ENCODE assay signal across 9 mouse cellular contexts in genomic region chr15:88921131-88921991, GRCm38 (mm10). TPM values are rescaled to one million over a fixed set of nuclear protein-coding genes. Genes with fewer than 3 reads are reported as not detected.
DNase-seq lines count a peak whose midpoint lies in the region; ATAC-seq and TF ChIP-seq lines count a peak whose summit lies in the region.
"Had no signal": no experiment of that assay in that cellular context is flagged by ENCODE, and none has a peak within 500 bp of the region (broad histone marks: within the 10 kb centered on the region; RNA-seq: fewer than 3 reads in every experiment).

No protein-coding gene starts in this region.

- peak overlapping the region; percentile 40 for H3K4me2 ChIP-seq in heart, embryonic 14.5 days (ENCODE audit: low read length)
- no peak overlapping the region for H3K4me2 ChIP-seq in liver, embryonic 14.5 days (ENCODE audit: low read depth)

- peak; percentile 63 for TF ChIP-seq CTCF in ES-Bruce4 (IDR thresholded peaks at IDR 0.05; ENCODE audit: low read depth, low read length)
- TF ChIP-seq CTCF in liver, embryonic 14.5 days (IDR thresholded peaks at IDR 0.05; ENCODE audit: low read depth): peak; percentile 82

- no peak overlapping the region for H3K4me3 ChIP-seq in ES-Bruce4 (ENCODE audit: low read depth, low read length)
- H3K4me3 ChIP-seq in heart, embryonic 14.5 days (ENCODE audit: control insufficient read depth in 1 of 2, insufficient read depth in 1 of 2, low read depth in 1 of 2, low read length in 2 of 2): no peak overlapping the region
- H3K4me3 ChIP-seq in liver, embryonic 14.5 days (ENCODE audit: insufficient read depth in 1 of 2, low read depth in 2 of 2, low read length in 2 of 2): no peak overlapping the region

- DNase-seq in brain, embryonic 18.5 days (ENCODE audit: low read depth, low spot score): peak; percentile 42
- peak; percentile 87 for DNase-seq in kidney, postnatal 14 days
- peak; percentile 27 to 43 (median 30) for DNase-seq in liver, embryonic 14.5 days (ENCODE audit: low read depth in 3 of 3, low spot score in 3 of 3)
- DNase-seq in ovary, adult 18-20 months (ENCODE audit: low spot score): peak; percentile 53
- peak; percentile 17 to 75 for DNase-seq in thymus, postnatal 10 days (ENCODE audit: low spot score in 2 of 2)

- H3K9me3 ChIP-seq in ES-Bruce4 (replicated peaks; ENCODE audit: control insufficient read depth, insufficient read depth, low read length, poor library complexity, severe bottlenecking): no peaks in the 10 kb centered on the region
- no peaks in the 10 kb centered on the region for H3K9me3 ChIP-seq in heart, embryonic 14.5 days (ENCODE audit: control insufficient read depth, low read length)
- no peaks in the 10 kb centered on the region for H3K9me3 ChIP-seq in liver, embryonic 14.5 days (ENCODE audit: control insufficient read depth, low read length)

- ATAC-seq in erythroblast, adult 5-6 weeks (replicated peaks; ENCODE audit: low FRiP score, poor library complexity, severe bottlenecking): peak; percentile 64
- peak; percentile 62; the same call in 1 of the 2 replicates for ATAC-seq in heart, embryonic 14.5 days (ENCODE audit: insufficient number of reproducible peaks, insufficient read depth, low FRiP score, low read depth)
- no peak for ATAC-seq in liver, embryonic 14.5 days (ENCODE audit: insufficient read depth)

- no peaks in the 10 kb centered on the region for H3K27me3 ChIP-seq in ES-Bruce4 (ENCODE audit: control insufficient read depth, insufficient read depth, low read length, poor library complexity, severe bottlenecking)
- H3K27me3 ChIP-seq in heart, embryonic 14.5 days (ENCODE audit: control insufficient read depth, insufficient read depth, low read length): no peaks in the 10 kb centered on the region
- H3K27me3 ChIP-seq in liver, embryonic 14.5 days (ENCODE audit: control insufficient read depth, insufficient read depth, low read length): no peaks in the 10 kb centered on the region

- H3K4me1 ChIP-seq in ES-Bruce4 (ENCODE audit: control insufficient read depth, insufficient read depth, low read length): peaks cover 4% of the 10 kb centered on the region
- no peaks in the 10 kb centered on the region for H3K4me1 ChIP-seq in heart, embryonic 14.5 days (ENCODE audit: control insufficient read depth in 2 of 2, insufficient read depth in 2 of 2, low read length in 2 of 2)
- peaks cover 0 to 4% of the 10 kb centered on the region in 2 experiments; a peak in 1 of 4 replicates for H3K4me1 ChIP-seq in liver, embryonic 14.5 days (replicated peaks; ENCODE audit: control insufficient read depth in 2 of 2, insufficient read depth in 2 of 2, low read length in 1 of 2)

- TF ChIP-seq POLR2A in ES-Bruce4 (IDR thresholded peaks at IDR 0.05; ENCODE audit: insufficient read depth, low read length): no peak

- WGBS in heart, embryonic 14.5 days: 23% methylated on average over 12 of the region's 12 CpGs
- 22% methylated on average over 12 of the region's 12 CpGs for WGBS in liver, embryonic 14.5 days (ENCODE audit: insufficient replicate concordance)

- no peaks in the 10 kb centered on the region for H3K36me3 ChIP-seq in ES-Bruce4 (ENCODE audit: control insufficient read depth, insufficient read depth, low read length, poor library complexity, severe bottlenecking)
- H3K36me3 ChIP-seq in heart, embryonic 14.5 days (ENCODE audit: control insufficient read depth, insufficient read depth, low read length): no peaks in the 10 kb centered on the region
- no peaks in the 10 kb centered on the region for H3K36me3 ChIP-seq in liver, embryonic 14.5 days (replicated peaks; ENCODE audit: control insufficient read depth, insufficient read depth, low read depth)

- TF ChIP-seq EP300 in ES-Bruce4 (IDR thresholded peaks at IDR 0.05; ENCODE audit: insufficient read depth, low read depth, low read length): no peak
- no peak for TF ChIP-seq EP300 in liver, embryonic 14.5 days (IDR thresholded peaks at IDR 0.05; ENCODE audit: low read depth)

- no peak overlapping the region for H3K27ac ChIP-seq in ES-Bruce4 (ENCODE audit: insufficient read depth, low read length)
- H3K27ac ChIP-seq in heart, embryonic 14.5 days (replicated peaks in 1 of 2; ENCODE audit: control insufficient read depth in 1 of 2, insufficient read depth in 1 of 2, low read depth in 2 of 2, low read length in 2 of 2): no peak overlapping the region
- H3K27ac ChIP-seq in liver, embryonic 14.5 days: no peak overlapping the region
- H3K27ac ChIP-seq: macrophage had no signal

- H3K9ac ChIP-seq in ES-Bruce4 (ENCODE audit: low read depth, poor library complexity, severe bottlenecking): no peak overlapping the region
- H3K9ac ChIP-seq in heart, embryonic 14.5 days (ENCODE audit: low read length): no peak overlapping the region
- H3K9ac ChIP-seq in liver, embryonic 14.5 days (replicated peaks): no peak overlapping the region

RNA-seq across cellular contexts. Expression of gene Ttll8, which starts 32.9 kb away (rescaled TPM):
- not detected in 2 replicates for polyA plus RNA-seq in ES-Bruce4 (2011; ENCODE audit: insufficient read depth, insufficient read length, low read depth, missing spikeins)
- total RNA-seq in erythroblast, adult 5-6 weeks (2015; ENCODE audit: low replicate concordance): not detected in 2 replicates
- total RNA-seq in erythroblast, adult 5-6 weeks (2017; ENCODE audit: low replicate concordance): not detected in 2 replicates
- not detected in 2 replicates for polyA plus RNA-seq in heart, embryonic 14.5 days (2014; fragmentation: Nextera tagmentation; extraction: Ambion mirVana)
- polyA plus RNA-seq in liver, embryonic 14.5 days (2012; rRNA removed): not detected in 2 replicates
- polyA plus RNA-seq in liver, embryonic 14.5 days (2014; fragmentation: Nextera tagmentation; extraction: Ambion mirVana): not detected in 2 replicates
- polyA plus RNA-seq: macrophage had no signal

RNA-seq across cellular contexts. Expression of gene Mlc1, which starts 57.4 kb away (rescaled TPM):
- polyA plus RNA-seq in ES-Bruce4 (2011; ENCODE audit: insufficient read depth, insufficient read length, low read depth, missing spikeins): not detected in 2 replicates
- total RNA-seq in erythroblast, adult 5-6 weeks (2015; ENCODE audit: low replicate concordance): not detected in 2 replicates
- not detected in 2 replicates for total RNA-seq in erythroblast, adult 5-6 weeks (2017; ENCODE audit: low replicate concordance)
- not detected in 2 replicates for polyA plus RNA-seq in heart, embryonic 14.5 days (2014; fragmentation: Nextera tagmentation; extraction: Ambion mirVana)
- 0.02 TPM in 1 of 2 replicates, not detected in the other for polyA plus RNA-seq in liver, embryonic 14.5 days (2012; rRNA removed)
- polyA plus RNA-seq in liver, embryonic 14.5 days (2014; fragmentation: Nextera tagmentation; extraction: Ambion mirVana): 0.13 TPM in 1 of 2 replicates, not detected in the other
- polyA plus RNA-seq: macrophage had no signal

RNA-seq across cellular contexts. Expression of gene Pim3, which starts 59.4 kb away (rescaled TPM):
- polyA plus RNA-seq in ES-Bruce4 (2011; ENCODE audit: insufficient read depth, insufficient read length, low read depth, missing spikeins): 128 and 136 TPM in 2 replicates
- 1.5 and 3.1 TPM in 2 replicates for total RNA-seq in erythroblast, adult 5-6 weeks (2015; ENCODE audit: low replicate concordance)
- total RNA-seq in erythroblast, adult 5-6 weeks (2017; ENCODE audit: low replicate concordance): 0.51 and 0.84 TPM in 2 replicates
- 42.3 and 47.1 TPM in 2 replicates for polyA plus RNA-seq in heart, embryonic 14.5 days (2014; fragmentation: Nextera tagmentation; extraction: Ambion mirVana)
- 3.1 and 5.0 TPM in 2 replicates for polyA plus RNA-seq in liver, embryonic 14.5 days (2012; rRNA removed)
- polyA plus RNA-seq in liver, embryonic 14.5 days (2014; fragmentation: Nextera tagmentation; extraction: Ambion mirVana): 8.1 and 8.5 TPM in 2 replicates

Comparison
In these comparisons a context has a peak if more than half of its experiments do, and no peak if none do; other contexts are left out.
1. DNase-seq: peak in every context shown above with its lines; median percentile 87 in kidney, postnatal 14 days; 53 in ovary, adult 18-20 months; 46 in thymus, postnatal 10 days; 42 in brain, embryonic 18.5 days; 30 in liver, embryonic 14.5 days.